9 mouse cellular contexts compared by ENCODE assay signal in the genomic region with DNA sequence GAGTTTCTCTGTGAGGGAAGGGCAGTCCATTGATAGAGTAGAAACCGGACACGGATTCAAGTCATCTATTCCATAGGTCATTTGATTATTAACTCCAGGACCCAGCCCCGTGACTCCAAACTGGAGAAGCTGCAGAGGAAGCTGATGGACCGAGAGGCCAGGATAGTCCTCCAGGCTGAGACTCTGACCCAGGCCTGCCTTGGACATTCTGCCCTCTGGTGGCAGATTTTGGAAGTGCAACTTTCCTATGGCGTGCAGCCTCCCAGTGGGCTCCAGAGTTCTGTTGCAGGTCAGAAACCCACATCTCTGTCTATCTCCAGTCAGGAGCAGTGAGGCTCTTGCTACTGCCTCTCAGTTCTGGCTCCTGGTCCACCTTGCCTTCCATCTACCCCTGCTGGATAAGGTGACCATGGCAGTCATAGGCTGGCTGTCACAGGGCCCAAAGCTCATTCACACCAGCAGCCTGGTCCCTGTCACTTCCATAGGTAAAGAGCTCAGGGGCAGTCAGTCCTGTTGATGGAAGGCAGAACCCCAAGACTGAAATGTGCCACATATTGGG. TPM values are rescaled to one million over a fixed set of nuclear protein-coding genes. Genes with fewer than 3 reads are reported as not detected.
DNase-seq lines count a peak whose midpoint lies in the region; ATAC-seq lines count a peak whose summit lies in the region.
"Had no signal": no experiment of that assay in that cellular context is flagged by ENCODE, and none has a peak within 500 bp of the region (broad histone marks: within the 10 kb centered on the region; RNA-seq: fewer than 3 reads in every experiment).

No protein-coding gene starts in this region.

- no peak overlapping the region for H3K27ac ChIP-seq in midbrain, embryonic 16.5 days (ENCODE audit: low read length)
- H3K27ac ChIP-seq: embryonic facial prominence, embryonic 15.5 days had no signal

- peak; percentile 59 for DNase-seq in layer of hippocampus, adult 11-12 months (ENCODE audit: low spot score)
- DNase-seq in layer of hippocampus, postnatal 36 days: no peak
- DNase-seq in adrenal gland, adult 18-20 months (ENCODE audit: low spot score in 2 of 2): peak; percentile 65 to 67
- peak; percentile 73 for DNase-seq in embryo, embryonic 9.5 days (ENCODE audit: extremely low spot score)
- DNase-seq in left cerebral cortex, postnatal 14 days (ENCODE audit: low spot score in 2 of 2): peak; percentile 45 to 65
- peak; percentile 11 to 12 for DNase-seq in thymus, adult 18-20 months

- H3K27me3 ChIP-seq in midbrain, embryonic 16.5 days (ENCODE audit: control insufficient read depth, insufficient read depth, low read depth, low read length): no peaks in the 10 kb centered on the region
- H3K27me3 ChIP-seq: embryonic facial prominence, embryonic 15.5 days had no signal

- no peak overlapping the region for H3K4me2 ChIP-seq in midbrain, embryonic 16.5 days (ENCODE audit: low read length)
- H3K4me2 ChIP-seq: embryonic facial prominence, embryonic 15.5 days had no signal

- H3K4me1 ChIP-seq in midbrain, embryonic 16.5 days (ENCODE audit: control insufficient read depth, insufficient read depth, low read length): peaks cover 6% of the 10 kb centered on the region; the same call in 1 of the 2 replicates

- ATAC-seq in hematopoietic stem cell, adult 5-6 weeks (replicated peaks in 1 of 2; ENCODE audit: insufficient read depth in 1 of 2, low FRiP score in 2 of 2, low TSS enrichment in 1 of 2, low read depth in 1 of 2, poor library complexity in 2 of 2, severe bottlenecking in 2 of 2): peak; percentile 66 to 67; a peak in 3 of 4 replicates
- peak; percentile 34; the same call in 1 of the 2 replicates for ATAC-seq in midbrain, embryonic 16.5 days

- intact Hi-C loops in left cerebral cortex, postnatal 14 days (cut with DNase I): loop anchor here (5.0 kb wide), 2 partner anchors 185 to 200 kb away; no protein-coding TSS in a partner anchor

- no peaks in the 10 kb centered on the region for H3K36me3 ChIP-seq in midbrain, embryonic 16.5 days (ENCODE audit: control insufficient read depth, insufficient read depth, low read length)
- H3K36me3 ChIP-seq: embryonic facial prominence, embryonic 15.5 days had no signal

- no peaks in the 10 kb centered on the region for H3K9me3 ChIP-seq in midbrain, embryonic 16.5 days (replicated peaks; ENCODE audit: control insufficient read depth, low read length, poor library complexity, severe bottlenecking)
- H3K9me3 ChIP-seq: embryonic facial prominence, embryonic 15.5 days had no signal

- 44% methylated on average over 5 of the region's 5 CpGs for WGBS in midbrain, embryonic 16.5 days

- H3K4me3 ChIP-seq in midbrain, embryonic 16.5 days (ENCODE audit: low read depth, low read length): no peak overlapping the region
- H3K4me3 ChIP-seq: embryonic facial prominence, embryonic 15.5 days had no signal

- no peak overlapping the region for H3K9ac ChIP-seq in midbrain, embryonic 16.5 days (ENCODE audit: low read depth, low read length)
- H3K9ac ChIP-seq: embryonic facial prominence, embryonic 15.5 days had no signal

RNA-seq across cellular contexts. Expression of a gene that starts 53.3 kb away (rescaled TPM):
- total RNA-seq in layer of hippocampus, postnatal 36 days (2021): 10 to 100 TPM; 43.0 to 47.4 TPM
- total RNA-seq in adrenal gland, adult 18-20 months (2021): 1 to 10 TPM in 1 of 2 experiments, under 1 TPM in 1; 0.42 to 1.1 TPM
- total RNA-seq in hematopoietic stem cell, adult 5-6 weeks (2017): 0.20 and 0.56 TPM in 2 replicates
- total RNA-seq in left cerebral cortex, postnatal 14 days (2021): 10 to 100 TPM; 25.8 to 26.4 TPM
- polyA plus RNA-seq in midbrain, embryonic 16.5 days (2015; fragmentation: Nextera tagmentation; extraction: Ambion mirVana): 1.7 TPM in 2 replicates

Comparison
In these comparisons a context has a peak if more than half of its experiments do, and no peak if none do; other contexts are left out.
1. DNase-seq: peak in layer of hippocampus, adult 11-12 months (single experiment), adrenal gland, adult 18-20 months (2 of 2), embryo, embryonic 9.5 days (single experiment), left cerebral cortex, postnatal 14 days (2 of 2) and thymus, adult 18-20 months (2 of 2); none in layer of hippocampus, postnatal 36 days (0 of 2).
2. RNA of a gene that starts 53.3 kb away (total RNA-seq): 43.0 to 47.4 TPM in layer of hippocampus, postnatal 36 days and 25.8 to 26.4 TPM in left cerebral cortex, postnatal 14 days; 0.42 to 1.1 TPM in adrenal gland, adult 18-20 months and 0.20 to 0.56 TPM in hematopoietic stem cell, adult 5-6 weeks; every median in the first group is over 10 times any median in the second.